Mouse (Mus musculus): ENCODE data around the gene Bahd1. TPM values are rescaled to one million over a fixed set of nuclear protein-coding genes. Genes with fewer than 3 reads are reported as not detected.

Gene Bahd1
- 3.5 and 4.4 TPM in 2 replicates for polyA plus RNA-seq (2016; fragmentation: Nextera tagmentation; extraction: Ambion mirVana)

- H3K36me3 ChIP-seq = no peaks in the 10 kb centered on the region
- H3K4me2 ChIP-seq = peak within 1 kb of the TSS; percentile 99
- peak within 1 kb of the TSS; percentile 93 for H3K4me3 ChIP-seq (replicated peaks)
- no peaks in the 10 kb centered on the region for H3K9me3 ChIP-seq
- no peak within 1 kb of the TSS for H3K27ac ChIP-seq
- H3K9ac ChIP-seq (replicated peaks) = peak within 1 kb of the TSS; percentile 80
- H3K4me1 ChIP-seq (replicated peaks) = peaks cover 51% of the 10 kb centered on the region
- peaks cover 81% of the 10 kb centered on the region for H3K27me3 ChIP-seq
- ATAC-seq (ENCODE audit: insufficient number of reproducible peaks, insufficient read depth, low FRiP score, low TSS enrichment, low read depth) = no peak
- under 1% methylated on average over 32 of the region's 32 CpGs for WGBS
Measured at GRCm38 (mm10) chr2:118899981-118900825, at the start of gene Bahd1. Gene Bahd1, plus strand, starts transcription at chr2:118900377.

- H3K27me3 ChIP-seq = no peaks in the 10 kb centered on the region
- no peak overlapping the region for H3K4me3 ChIP-seq (replicated peaks)
- WGBS = 15% methylated on average over 3 of the region's 3 CpGs
- no peak overlapping the region for H3K27ac ChIP-seq
- no peak overlapping the region for H3K9ac ChIP-seq (replicated peaks)
- H3K9me3 ChIP-seq = no peaks in the 10 kb centered on the region
- no peak overlapping the region for H3K4me2 ChIP-seq
- no peaks in the 10 kb centered on the region for H3K36me3 ChIP-seq
- ATAC-seq (ENCODE audit: insufficient number of reproducible peaks, insufficient read depth, low FRiP score, low TSS enrichment, low read depth) = no peak
- H3K4me1 ChIP-seq (replicated peaks) = no peaks in the 10 kb centered on the region
Measured at GRCm38 (mm10) chr2:118851756-118852155, 48.4 kb upstream of the Bahd1 start.

GRCm38 (mm10) chr2:118861454-118862339, 38.5 kb upstream of the Bahd1 start, which contains the start of gene Ivd:
Gene Ivd, plus strand, starts transcription at chr2:118861954.
- no peaks in the 10 kb centered on the region for H3K27me3 ChIP-seq
- peak within 1 kb of the TSS; percentile 69 for H3K4me3 ChIP-seq (replicated peaks)
- ATAC-seq (ENCODE audit: insufficient number of reproducible peaks, insufficient read depth, low FRiP score, low TSS enrichment, low read depth) = peak; percentile 99
- H3K36me3 ChIP-seq = peaks cover 20% of the 10 kb centered on the region
- H3K9me3 ChIP-seq = no peaks in the 10 kb centered on the region
- WGBS = under 1% methylated on average over 34 of the region's 34 CpGs
- H3K4me2 ChIP-seq = peak within 1 kb of the TSS; percentile 76
- H3K9ac ChIP-seq (replicated peaks) = peak within 1 kb of the TSS; percentile 77
- H3K4me1 ChIP-seq (replicated peaks) = peaks cover 6% of the 10 kb centered on the region; the same call in 1 of the 2 replicates
- H3K27ac ChIP-seq = peak within 1 kb of the TSS; percentile 76

GRCm38 (mm10) chr2:118862340-118862675, 37.9 kb upstream of the Bahd1 start:
- Histone ChIP-seq H3K9ac (replicated peaks) (peak overlapping the region; percentile 77), H3K36me3 (peaks cover 20% of the 10 kb centered on the region), H3K4me2 (peak overlapping the region; percentile 76), H3K9me3 (no peaks in the 10 kb centered on the region), H3K4me1 (replicated peaks) (peaks cover 6% of the 10 kb centered on the region; the same call in 1 of the 2 replicates), H3K27ac (peak overlapping the region; percentile 76), H3K4me3 (replicated peaks) (peak overlapping the region; percentile 69), H3K27me3 (no peaks in the 10 kb centered on the region)
- WGBS = 35% methylated on average over 2 of the region's 3 CpGs
- ATAC-seq (ENCODE audit: insufficient number of reproducible peaks, insufficient read depth, low FRiP score, low TSS enrichment, low read depth) = no peak

GRCm38 (mm10) chr2:118870601-118871000, 29.6 kb upstream of the Bahd1 start:
- Histone ChIP-seq H3K36me3 (peaks cover 76% of the 10 kb centered on the region), H3K27ac (no peak overlapping the region), H3K27me3 (no peaks in the 10 kb centered on the region), H3K9ac (replicated peaks) (no peak overlapping the region), H3K4me1 (replicated peaks) (no peaks in the 10 kb centered on the region), H3K9me3 (no peaks in the 10 kb centered on the region), H3K4me3 (replicated peaks) (no peak overlapping the region), H3K4me2 (no peak overlapping the region)
- ATAC-seq (ENCODE audit: insufficient number of reproducible peaks, insufficient read depth, low FRiP score, low TSS enrichment, low read depth) = no peak
- 82% methylated on average over 3 of the region's 3 CpGs for WGBS

GRCm38 (mm10) chr2:118871032-118871431, 29.1 kb upstream of the Bahd1 start:
- Histone ChIP-seq H3K36me3 (peaks cover 76% of the 10 kb centered on the region), H3K4me1 (replicated peaks) (no peaks in the 10 kb centered on the region), H3K9me3 (no peaks in the 10 kb centered on the region), H3K27ac (no peak overlapping the region), H3K9ac (replicated peaks) (no peak overlapping the region), H3K27me3 (no peaks in the 10 kb centered on the region), H3K4me3 (replicated peaks) (no peak overlapping the region), H3K4me2 (no peak overlapping the region)
- no peak for ATAC-seq (ENCODE audit: insufficient number of reproducible peaks, insufficient read depth, low FRiP score, low TSS enrichment, low read depth)
- 87% methylated on average over 1 of the region's 1 CpGs for WGBS

GRCm38 (mm10) chr2:118873018-118873417, 27.2 kb upstream of the Bahd1 start:
- no peak overlapping the region for H3K4me3 ChIP-seq (replicated peaks)
- H3K27ac ChIP-seq = no peak overlapping the region
- H3K4me2 ChIP-seq = no peak overlapping the region
- 92% methylated on average over 5 of the region's 5 CpGs for WGBS
- no peak overlapping the region for H3K9ac ChIP-seq (replicated peaks)
- H3K9me3 ChIP-seq = no peaks in the 10 kb centered on the region
- no peaks in the 10 kb centered on the region for H3K4me1 ChIP-seq (replicated peaks)
- ATAC-seq (ENCODE audit: insufficient number of reproducible peaks, insufficient read depth, low FRiP score, low TSS enrichment, low read depth) = no peak
- H3K27me3 ChIP-seq = no peaks in the 10 kb centered on the region
- H3K36me3 ChIP-seq = peaks cover 90% of the 10 kb centered on the region

- no peak overlapping the region for H3K4me2 ChIP-seq
- peaks cover 96% of the 10 kb centered on the region for H3K36me3 ChIP-seq
- H3K27ac ChIP-seq = no peak overlapping the region
- H3K27me3 ChIP-seq = no peaks in the 10 kb centered on the region
- H3K9me3 ChIP-seq = no peaks in the 10 kb centered on the region
- no peak for ATAC-seq (ENCODE audit: insufficient number of reproducible peaks, insufficient read depth, low FRiP score, low TSS enrichment, low read depth)
- H3K9ac ChIP-seq (replicated peaks) = no peak overlapping the region
- no peak overlapping the region for H3K4me3 ChIP-seq (replicated peaks)
- 87% methylated on average over 6 of the region's 6 CpGs for WGBS
- no peaks in the 10 kb centered on the region for H3K4me1 ChIP-seq (replicated peaks)
Measured at GRCm38 (mm10) chr2:118873890-118874430, 26.2 kb upstream of the Bahd1 start.

- H3K36me3 ChIP-seq = peaks cover 86% of the 10 kb centered on the region
- H3K9me3 ChIP-seq = no peaks in the 10 kb centered on the region
- H3K27ac ChIP-seq = no peak overlapping the region
- WGBS = 89% methylated on average over 8 of the region's 8 CpGs
- no peak overlapping the region for H3K9ac ChIP-seq (replicated peaks)
- no peak overlapping the region for H3K4me2 ChIP-seq
- H3K4me3 ChIP-seq (replicated peaks) = no peak overlapping the region
- H3K27me3 ChIP-seq = no peaks in the 10 kb centered on the region
- H3K4me1 ChIP-seq (replicated peaks) = no peaks in the 10 kb centered on the region
- ATAC-seq (ENCODE audit: insufficient number of reproducible peaks, insufficient read depth, low FRiP score, low TSS enrichment, low read depth) = no peak
Measured at GRCm38 (mm10) chr2:118875316-118875715, 24.9 kb upstream of the Bahd1 start.

- Histone ChIP-seq H3K27ac (no peak overlapping the region), H3K4me3 (replicated peaks) (no peak overlapping the region), H3K27me3 (no peaks in the 10 kb centered on the region), H3K4me1 (replicated peaks) (no peaks in the 10 kb centered on the region), H3K36me3 (peaks cover 84% of the 10 kb centered on the region), H3K4me2 (no peak overlapping the region), H3K9me3 (no peaks in the 10 kb centered on the region), H3K9ac (replicated peaks) (no peak overlapping the region)
- WGBS = 95% methylated on average over 9 of the region's 9 CpGs
- ATAC-seq (ENCODE audit: insufficient number of reproducible peaks, insufficient read depth, low FRiP score, low TSS enrichment, low read depth) = no peak
Measured at GRCm38 (mm10) chr2:118876453-118876852, 23.7 kb upstream of the Bahd1 start.

- Histone ChIP-seq H3K27ac (no peak overlapping the region), H3K27me3 (peaks cover 19% of the 10 kb centered on the region), H3K9me3 (no peaks in the 10 kb centered on the region), H3K36me3 (peaks cover 38% of the 10 kb centered on the region), H3K4me1 (replicated peaks) (peaks cover 5% of the 10 kb centered on the region), H3K4me2 (no peak overlapping the region), H3K4me3 (replicated peaks) (no peak overlapping the region), H3K9ac (replicated peaks) (no peak overlapping the region)
- WGBS = 71% methylated on average over 4 of the region's 4 CpGs
- ATAC-seq (ENCODE audit: insufficient number of reproducible peaks, insufficient read depth, low FRiP score, low TSS enrichment, low read depth) = no peak
Measured at GRCm38 (mm10) chr2:118881019-118881418, 19.2 kb upstream of the Bahd1 start.
